Mouse (Mus musculus) hindbrain, embryonic 10.5 days (tissue): Measurements from ENCODE around the gene Catsper4. TPM values are rescaled to one million over a fixed set of nuclear protein-coding genes. Genes with fewer than 3 reads are reported as not detected.
A peak's percentile ranks its signal among the peaks of the same experiment; 100 is the strongest.

Source experiments
- DNase-seq: peaks from one replicate; pipeline ENCODE4 v3.0.0-alpha.2; 2017; ENCODE audit warnings: low spot score
- H3K27ac ChIP-seq: fragments of 300-500 bp; sonication (generic); 2 replicates; pipeline ENCODE4 v1.5.1; 2016; ENCODE audit warnings: mild to moderate bottlenecking, moderate library complexity
- H3K27me3 ChIP-seq: fragments of 300-500 bp; sonication (generic); 2 replicates; pipeline ENCODE4 v1.6.1; 2016; ENCODE audit warnings: mild to moderate bottlenecking; ENCODE audit not compliant: poor library complexity, insufficient read depth, severe bottlenecking
- H3K36me3 ChIP-seq: fragments of 300-500 bp; sonication (generic); 2 replicates; pipeline ENCODE4 v1.6.1; 2016; ENCODE audit warnings: mild to moderate bottlenecking, moderate library complexity
- H3K4me1 ChIP-seq: fragments of 300-500 bp; sonication (generic); replicated peaks from 2 replicates; pipeline ENCODE4 v1.6.1; 2016; ENCODE audit warnings: mild to moderate bottlenecking
- H3K4me3 ChIP-seq: fragments of 300-500 bp; sonication (generic); 2 replicates; pipeline ENCODE4 v1.5.1; 2016; ENCODE audit warnings: mild to moderate bottlenecking, moderate library complexity
- H3K9me3 ChIP-seq: fragments of 300-500 bp; sonication (generic); 2 replicates; pipeline ENCODE4 v1.6.1; 2016; ENCODE audit warnings: mild to moderate bottlenecking, moderate library complexity
- WGBS: fragments of 180-500 bp; shearing (Covaris S2); methylation state at CpG from one replicate; pipeline ENCODE4 v1.1.7; 2016; 5-methylcytosine and 5-hydroxymethylcytosine counted together
- polyA plus RNA-seq: library from polyadenylated mRNA; unstranded; fragments of >200 nt; fragmentation: Nextera tagmentation; extraction: Ambion mirVana; gene quantifications from 2 replicates; pipeline ENCODE4 v1.2.1, GENCODE M21; 2016

Catsper4 gene
- polyA plus RNA-seq, 1 experiment from 2014 or later, result not detected

GRCm38 (mm10) chr4:134199371-134199770 lies 27.8 kb downstream of the Catsper4 start:
- no peaks in the 10 kb centered on the region for H3K27me3 ChIP-seq
- no peak for DNase-seq
- whole genome bisulfite sequencing, result 78% methylated on average over 2 of the region's 2 CpGs
- no peaks in the 10 kb centered on the region for H3K9me3 ChIP-seq
- no peak overlapping the region for H3K4me3 ChIP-seq
- no peak overlapping the region for H3K27ac ChIP-seq
- no peaks in the 10 kb centered on the region for H3K36me3 ChIP-seq
- H3K4me1 ChIP-seq, result no peaks in the 10 kb centered on the region

- Histone ChIP-seq H3K27ac (peak overlapping the region; percentile 95), H3K9me3 (no peaks in the 10 kb centered on the region), H3K36me3 (peaks cover 7% of the 10 kb centered on the region), H3K27me3 (no peaks in the 10 kb centered on the region), H3K4me3 (peak overlapping the region; percentile 83), H3K4me1 (peaks cover 13% of the 10 kb centered on the region)
- no peak for DNase-seq
- WGBS, result 2% methylated on average over 22 of the region's 22 CpGs
Observed at GRCm38 (mm10) chr4:134186268-134186667, 40.9 kb downstream of the Catsper4 start.

- Histone ChIP-seq H3K36me3 (peaks cover 14% of the 10 kb centered on the region), H3K4me3 (peak overlapping the region; percentile 83), H3K27ac (peak overlapping the region; percentile 95; the same call in 1 of the 2 replicates), H3K4me1 (peaks cover 16% of the 10 kb centered on the region), H3K9me3 (no peaks in the 10 kb centered on the region), H3K27me3 (no peaks in the 10 kb centered on the region)
- no peak for DNase-seq
- WGBS, result 85% methylated on average over 3 of the region's 3 CpGs
Observed at GRCm38 (mm10) chr4:134185569-134185968, 41.6 kb downstream of the Catsper4 start.

GRCm38 (mm10) chr4:134183711-134184110 lies 43.5 kb downstream of the Catsper4 start:
- H3K4me1 ChIP-seq, result peaks cover 16% of the 10 kb centered on the region
- H3K27ac ChIP-seq, result no peak overlapping the region
- no peak for DNase-seq
- H3K36me3 ChIP-seq, result peaks cover 18% of the 10 kb centered on the region
- H3K9me3 ChIP-seq, result no peaks in the 10 kb centered on the region
- no peak overlapping the region for H3K4me3 ChIP-seq
- H3K27me3 ChIP-seq, result no peaks in the 10 kb centered on the region
- WGBS, result 91% methylated on average over 3 of the region's 3 CpGs

- Histone ChIP-seq H3K4me1 (peaks cover 16% of the 10 kb centered on the region), H3K36me3 (peaks cover 18% of the 10 kb centered on the region), H3K27me3 (no peaks in the 10 kb centered on the region), H3K27ac (no peak overlapping the region), H3K4me3 (no peak overlapping the region), H3K9me3 (no peaks in the 10 kb centered on the region)
- DNase-seq, result no peak
Observed at GRCm38 (mm10) chr4:134181825-134182224, 45.4 kb downstream of the Catsper4 start.

- H3K27me3 ChIP-seq, result no peaks in the 10 kb centered on the region
- H3K27ac ChIP-seq, result no peak overlapping the region
- H3K9me3 ChIP-seq, result no peaks in the 10 kb centered on the region
- no peak for DNase-seq
- H3K4me1 ChIP-seq, result peaks cover 15% of the 10 kb centered on the region
- H3K4me3 ChIP-seq, result no peak overlapping the region
- H3K36me3 ChIP-seq, result peaks cover 24% of the 10 kb centered on the region
- 96% methylated on average over 1 of the region's 1 CpGs for WGBS
Observed at GRCm38 (mm10) chr4:134181112-134181511, 46.1 kb downstream of the Catsper4 start.

GRCm38 (mm10) chr4:134172391-134172790 lies 54.8 kb downstream of the Catsper4 start:
- peaks cover 45% of the 10 kb centered on the region for H3K36me3 ChIP-seq
- 90% methylated on average over 3 of the region's 3 CpGs for WGBS
- no peaks in the 10 kb centered on the region for H3K27me3 ChIP-seq
- H3K9me3 ChIP-seq, result no peaks in the 10 kb centered on the region
- H3K4me1 ChIP-seq, result no peaks in the 10 kb centered on the region
- no peak for DNase-seq
- H3K4me3 ChIP-seq, result no peak overlapping the region
- no peak overlapping the region for H3K27ac ChIP-seq

- Histone ChIP-seq H3K4me3 (no peak overlapping the region), H3K27ac (no peak overlapping the region), H3K4me1 (no peaks in the 10 kb centered on the region), H3K36me3 (peaks cover 57% of the 10 kb centered on the region), H3K9me3 (no peaks in the 10 kb centered on the region), H3K27me3 (no peaks in the 10 kb centered on the region)
- no peak for DNase-seq
- 91% methylated on average over 3 of the region's 3 CpGs for WGBS
Observed at GRCm38 (mm10) chr4:134166906-134167305, 60.3 kb downstream of the Catsper4 start.

- no peaks in the 10 kb centered on the region for H3K4me1 ChIP-seq
- H3K9me3 ChIP-seq, result no peaks in the 10 kb centered on the region
- H3K4me3 ChIP-seq, result no peak overlapping the region
- H3K36me3 ChIP-seq, result peaks cover 48% of the 10 kb centered on the region
- 91% methylated on average over 3 of the region's 3 CpGs for WGBS
- DNase-seq, result no peak
- H3K27me3 ChIP-seq, result no peaks in the 10 kb centered on the region
- no peak overlapping the region for H3K27ac ChIP-seq
Observed at GRCm38 (mm10) chr4:134165548-134166465, 61.4 kb downstream of the Catsper4 start.

- no peak for DNase-seq
- H3K27ac ChIP-seq, result no peak overlapping the region
- WGBS, result 84% methylated on average over 6 of the region's 6 CpGs
- H3K9me3 ChIP-seq, result no peaks in the 10 kb centered on the region
- no peaks in the 10 kb centered on the region for H3K4me1 ChIP-seq
- no peak overlapping the region for H3K4me3 ChIP-seq
- peaks cover 42% of the 10 kb centered on the region for H3K36me3 ChIP-seq
- H3K27me3 ChIP-seq, result no peaks in the 10 kb centered on the region
Observed at GRCm38 (mm10) chr4:134165024-134165423, 62.2 kb downstream of the Catsper4 start.

GRCm38 (mm10) chr4:134164591-134164990 lies 62.6 kb downstream of the Catsper4 start:
- H3K27ac ChIP-seq, result no peak overlapping the region
- H3K4me1 ChIP-seq, result no peaks in the 10 kb centered on the region
- H3K27me3 ChIP-seq, result no peaks in the 10 kb centered on the region
- H3K36me3 ChIP-seq, result peaks cover 42% of the 10 kb centered on the region
- 95% methylated on average over 6 of the region's 6 CpGs for WGBS
- H3K4me3 ChIP-seq, result no peak overlapping the region
- no peaks in the 10 kb centered on the region for H3K9me3 ChIP-seq
- DNase-seq, result no peak
